Mouse (Mus musculus): Measurements from ENCODE around the gene Kcnc4. TPM values are rescaled to one million over a fixed set of nuclear protein-coding genes. Genes with fewer than 3 reads are reported as not detected.

Kcnc4 gene
- polyA plus RNA-seq, 1 experiment = not detected

GRCm38 (mm10) chr3:107424258-107425041, 34.9 kb downstream of the Kcnc4 start:
- Histone ChIP-seq H3K4me1 (ENCODE audit: control insufficient read depth, insufficient read depth, low read length) (no peaks in the 10 kb centered on the region), H3K4me3 (replicated peaks; ENCODE audit: control insufficient read depth, low read depth, low read length) (no peak overlapping the region), H3K27ac (ENCODE audit: control insufficient read depth, insufficient read depth, low read depth, low read length, poor library complexity) (no peak overlapping the region)
- no peak for TF ChIP-seq POLR2A (IDR thresholded peaks at IDR 0.05; ENCODE audit: borderline replicate concordance, control insufficient read depth, low read depth, low read length)
- no peak for TF ChIP-seq CTCF (IDR thresholded peaks at IDR 0.05; ENCODE audit: control insufficient read depth, insufficient read depth, low read length)
- 68% methylated on average over 11 of the region's 11 CpGs for WGBS

GRCm38 (mm10) chr3:107420156-107420555, 39.2 kb downstream of the Kcnc4 start:
- no peak for TF ChIP-seq POLR2A (IDR thresholded peaks at IDR 0.05; ENCODE audit: borderline replicate concordance, control insufficient read depth, low read depth, low read length)
- no peak for TF ChIP-seq CTCF (IDR thresholded peaks at IDR 0.05; ENCODE audit: control insufficient read depth, insufficient read depth, low read length)
- no peaks in the 10 kb centered on the region for H3K4me1 ChIP-seq (ENCODE audit: control insufficient read depth, insufficient read depth, low read length)
- 74% methylated on average over 2 of the region's 2 CpGs for WGBS

DNA sequence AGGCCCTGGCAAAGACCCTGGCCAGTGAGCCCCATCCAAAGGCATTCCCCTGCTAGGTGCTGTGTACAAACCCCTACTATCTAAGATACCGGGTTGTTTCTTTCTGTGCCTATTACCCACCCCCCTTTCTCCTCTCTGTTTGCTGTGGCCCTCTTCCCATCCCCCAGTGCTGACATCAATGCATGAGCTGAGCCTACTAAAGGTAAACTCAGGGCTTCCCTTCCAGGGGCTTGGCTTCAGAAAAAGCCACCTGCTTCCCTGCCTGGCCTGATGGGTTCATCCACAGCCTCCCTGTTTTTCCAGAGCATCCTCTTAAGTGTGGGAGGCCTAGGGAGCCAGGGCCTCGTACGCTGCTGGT, 42.1 kb downstream of the Kcnc4 start:
- Histone ChIP-seq H3K4me1 (ENCODE audit: control insufficient read depth, insufficient read depth, low read length) (no peaks in the 10 kb centered on the region), H3K4me3 (replicated peaks; ENCODE audit: control insufficient read depth, low read depth, low read length) (no peak overlapping the region), H3K27ac (ENCODE audit: control insufficient read depth, insufficient read depth, low read depth, low read length, poor library complexity) (no peak overlapping the region)
- WGBS = 77% methylated on average over 3 of the region's 3 CpGs
- TF ChIP-seq POLR2A (IDR thresholded peaks at IDR 0.05; ENCODE audit: borderline replicate concordance, control insufficient read depth, low read depth, low read length) (no peak), CTCF (IDR thresholded peaks at IDR 0.05; ENCODE audit: control insufficient read depth, insufficient read depth, low read length) (no peak)

More at GRCm38 (mm10) chr3:107420156-107420555, 39.2 kb downstream of the Kcnc4 start:
- Histone ChIP-seq H3K4me3 (replicated peaks; ENCODE audit: control insufficient read depth, low read depth, low read length) (no peak overlapping the region), H3K27ac (ENCODE audit: control insufficient read depth, insufficient read depth, low read depth, low read length, poor library complexity) (no peak overlapping the region)

DNA sequence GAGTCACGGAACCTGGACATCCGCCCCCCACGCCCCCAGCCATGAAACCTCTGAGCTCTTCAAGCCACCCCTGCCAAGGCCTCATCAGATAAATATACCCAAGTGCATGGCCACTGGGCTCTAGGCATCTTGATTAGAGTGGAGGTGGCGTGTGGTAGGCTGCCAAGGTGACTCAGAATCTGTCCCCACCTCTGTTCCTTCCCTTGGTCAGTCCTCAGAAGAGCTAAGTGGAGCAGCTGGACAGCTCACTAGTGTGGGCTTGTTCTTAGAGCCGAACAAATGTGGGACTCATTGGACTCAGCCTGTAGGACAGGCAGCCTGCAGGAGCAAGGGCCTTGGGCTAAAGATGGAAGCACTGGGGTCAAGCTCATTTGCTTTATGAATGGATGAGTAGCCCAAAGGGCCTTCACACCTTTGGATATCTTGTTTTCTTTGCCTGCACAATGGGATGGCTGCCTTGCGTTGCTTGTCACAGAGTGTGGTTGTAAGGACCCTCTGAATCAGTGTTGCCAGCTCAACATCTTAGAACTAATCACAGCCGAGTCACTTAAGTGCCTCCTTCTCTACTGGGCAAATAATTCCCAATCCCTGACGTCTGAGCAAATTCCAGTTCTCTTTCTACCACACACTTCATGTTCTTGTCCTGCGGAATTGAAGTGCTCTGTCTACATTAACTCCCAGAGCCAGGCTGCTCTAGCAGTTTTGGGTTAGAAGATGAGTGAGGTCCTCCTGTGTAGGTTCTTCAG, 42.6 kb downstream of the Kcnc4 start:
- no peak overlapping the region for H3K27ac ChIP-seq (ENCODE audit: control insufficient read depth, insufficient read depth, low read depth, low read length, poor library complexity)
- 78% methylated on average over 9 of the region's 9 CpGs for WGBS
- no peak overlapping the region for H3K4me3 ChIP-seq (replicated peaks; ENCODE audit: control insufficient read depth, low read depth, low read length)
- TF ChIP-seq POLR2A (IDR thresholded peaks at IDR 0.05; ENCODE audit: borderline replicate concordance, control insufficient read depth, low read depth, low read length) (no peak), CTCF (IDR thresholded peaks at IDR 0.05; ENCODE audit: control insufficient read depth, insufficient read depth, low read length) (no peak)
- no peaks in the 10 kb centered on the region for H3K4me1 ChIP-seq (ENCODE audit: control insufficient read depth, insufficient read depth, low read length)

GRCm38 (mm10) chr3:107413093-107413492, 46.3 kb downstream of the Kcnc4 start:
- TF ChIP-seq CTCF (IDR thresholded peaks at IDR 0.05; ENCODE audit: control insufficient read depth, insufficient read depth, low read length) (no peak), POLR2A (IDR thresholded peaks at IDR 0.05; ENCODE audit: borderline replicate concordance, control insufficient read depth, low read depth, low read length) (no peak)
- no peaks in the 10 kb centered on the region for H3K4me1 ChIP-seq (ENCODE audit: control insufficient read depth, insufficient read depth, low read length)
- no peak overlapping the region for H3K4me3 ChIP-seq (replicated peaks; ENCODE audit: control insufficient read depth, low read depth, low read length)
- no peak overlapping the region for H3K27ac ChIP-seq (ENCODE audit: control insufficient read depth, insufficient read depth, low read depth, low read length, poor library complexity)
- 37% methylated on average over 2 of the region's 2 CpGs for WGBS

DNA sequence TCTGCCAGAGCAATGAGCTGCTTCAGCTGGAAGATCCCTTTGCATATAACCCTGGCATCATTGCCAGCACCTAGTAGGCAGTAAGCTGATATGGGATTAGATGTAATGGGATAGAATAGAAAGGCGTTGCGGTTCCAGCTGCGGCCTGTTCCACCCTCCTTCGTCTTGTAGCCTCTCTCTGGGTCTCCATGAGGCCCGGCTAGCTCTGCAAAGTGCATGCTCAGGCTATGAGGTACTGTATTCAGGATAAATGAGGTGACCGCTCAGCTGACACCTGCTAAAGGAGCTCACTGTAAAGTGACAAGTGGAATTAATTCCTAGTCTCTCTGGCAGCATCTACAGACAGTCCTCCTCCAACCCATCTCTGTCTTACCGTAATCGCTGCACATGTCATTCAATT, 46.8 kb downstream of the Kcnc4 start:
- no peaks in the 10 kb centered on the region for H3K4me1 ChIP-seq (ENCODE audit: control insufficient read depth, insufficient read depth, low read length)
- TF ChIP-seq POLR2A (IDR thresholded peaks at IDR 0.05; ENCODE audit: borderline replicate concordance, control insufficient read depth, low read depth, low read length) = no peak
- no peak for TF ChIP-seq CTCF (IDR thresholded peaks at IDR 0.05; ENCODE audit: control insufficient read depth, insufficient read depth, low read length)
- no peak overlapping the region for H3K4me3 ChIP-seq (replicated peaks; ENCODE audit: control insufficient read depth, low read depth, low read length)
- no peak overlapping the region for H3K27ac ChIP-seq (ENCODE audit: control insufficient read depth, insufficient read depth, low read depth, low read length, poor library complexity)
- WGBS = 83% methylated on average over 8 of the region's 8 CpGs

DNA sequence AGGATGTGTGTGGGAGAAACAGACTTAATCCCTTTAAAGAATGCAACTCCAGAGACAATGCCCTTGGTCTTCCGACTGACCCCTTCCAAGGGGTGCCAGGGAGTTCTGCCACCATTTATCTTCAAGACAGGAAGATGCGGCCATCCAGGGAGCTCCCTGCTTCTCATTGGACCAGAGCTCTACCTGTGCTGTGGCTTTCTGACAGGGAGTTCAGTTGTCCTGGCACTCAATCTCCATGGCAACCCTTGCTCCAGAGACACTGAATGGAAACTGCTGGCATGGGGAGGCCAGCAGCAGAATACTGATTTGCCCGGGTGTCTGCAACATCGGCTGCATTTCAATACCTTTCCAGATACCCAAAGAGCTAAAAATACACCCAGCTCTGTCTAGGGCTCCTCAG, 47.7 kb downstream of the Kcnc4 start:
- WGBS = 62% methylated on average over 4 of the region's 4 CpGs
- Histone ChIP-seq H3K4me1 (ENCODE audit: control insufficient read depth, insufficient read depth, low read length) (no peaks in the 10 kb centered on the region), H3K4me3 (replicated peaks; ENCODE audit: control insufficient read depth, low read depth, low read length) (no peak overlapping the region), H3K27ac (ENCODE audit: control insufficient read depth, insufficient read depth, low read depth, low read length, poor library complexity) (no peak overlapping the region)
- TF ChIP-seq CTCF (IDR thresholded peaks at IDR 0.05; ENCODE audit: control insufficient read depth, insufficient read depth, low read length) (no peak), POLR2A (IDR thresholded peaks at IDR 0.05; ENCODE audit: borderline replicate concordance, control insufficient read depth, low read depth, low read length) (no peak)

DNA sequence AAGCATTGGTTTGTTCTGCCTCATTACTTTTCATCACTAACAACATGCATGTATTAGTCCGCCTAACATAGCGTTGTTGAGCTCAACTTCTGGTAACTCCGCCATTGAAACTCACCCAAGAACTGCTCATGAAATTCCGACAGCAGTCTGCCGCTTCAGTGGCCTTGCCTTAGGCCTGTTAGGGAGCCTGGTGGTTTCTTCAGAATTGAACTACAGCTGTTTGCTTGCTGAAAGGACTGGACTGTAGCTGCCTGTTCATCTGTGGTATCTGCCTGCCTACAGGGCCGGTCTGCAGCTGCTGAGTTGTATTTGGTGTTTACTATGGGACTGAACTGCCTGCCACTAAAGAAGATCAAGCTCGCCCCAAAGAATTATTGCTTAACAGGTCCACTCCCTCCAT, 58.0 kb downstream of the Kcnc4 start:
- TF ChIP-seq POLR2A (IDR thresholded peaks at IDR 0.05; ENCODE audit: borderline replicate concordance, control insufficient read depth, low read depth, low read length) (no peak), CTCF (IDR thresholded peaks at IDR 0.05; ENCODE audit: control insufficient read depth, insufficient read depth, low read length) (no peak)
- 90% methylated on average over 7 of the region's 7 CpGs for WGBS
- Histone ChIP-seq H3K27ac (ENCODE audit: control insufficient read depth, insufficient read depth, low read depth, low read length, poor library complexity) (no peak overlapping the region), H3K4me1 (ENCODE audit: control insufficient read depth, insufficient read depth, low read length) (no peaks in the 10 kb centered on the region), H3K4me3 (replicated peaks; ENCODE audit: control insufficient read depth, low read depth, low read length) (no peak overlapping the region)

Measured in bone marrow, adult 2 months (tissue).